Mouse (Mus musculus): ENCODE results near the gene Dpp6. TPM values are rescaled to one million over a fixed set of nuclear protein-coding genes. Genes with fewer than 3 reads are reported as not detected.

The Dpp6 gene
- polyA plus RNA-seq, 1 experiment from 2014 or later, result not detected

DNA sequence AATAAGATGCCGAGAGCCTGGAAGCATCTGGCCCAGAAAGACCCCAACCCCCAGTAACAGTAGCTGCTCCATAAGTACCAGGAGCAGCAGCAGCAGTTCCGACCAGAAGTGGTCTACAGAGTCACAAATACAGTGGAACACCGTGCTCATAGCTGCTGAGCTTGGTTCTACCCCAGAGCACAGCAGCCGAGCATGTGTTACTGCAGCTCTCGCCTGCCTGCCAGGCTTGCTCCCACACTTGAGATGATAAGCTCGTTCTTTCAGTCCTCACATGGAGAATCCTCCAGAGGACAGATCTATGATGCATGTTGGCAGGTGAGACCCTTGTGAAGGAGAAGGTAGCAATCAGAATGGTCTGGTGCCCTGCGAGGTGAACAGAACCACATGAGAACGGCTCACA lies 474.4 kb downstream of the Dpp6 start:
- no peaks in the 10 kb centered on the region for H3K36me3 ChIP-seq (ENCODE audit: inconsistent target)
- H3K27ac ChIP-seq, result no peak overlapping the region
- no peak overlapping the region for H3K4me3 ChIP-seq (ENCODE audit: inconsistent target)
- 82% methylated on average over 8 of the region's 8 CpGs for WGBS (ENCODE audit: missing documents)
- no peaks in the 10 kb centered on the region for H3K79me2 ChIP-seq (ENCODE audit: inconsistent target)

DNA sequence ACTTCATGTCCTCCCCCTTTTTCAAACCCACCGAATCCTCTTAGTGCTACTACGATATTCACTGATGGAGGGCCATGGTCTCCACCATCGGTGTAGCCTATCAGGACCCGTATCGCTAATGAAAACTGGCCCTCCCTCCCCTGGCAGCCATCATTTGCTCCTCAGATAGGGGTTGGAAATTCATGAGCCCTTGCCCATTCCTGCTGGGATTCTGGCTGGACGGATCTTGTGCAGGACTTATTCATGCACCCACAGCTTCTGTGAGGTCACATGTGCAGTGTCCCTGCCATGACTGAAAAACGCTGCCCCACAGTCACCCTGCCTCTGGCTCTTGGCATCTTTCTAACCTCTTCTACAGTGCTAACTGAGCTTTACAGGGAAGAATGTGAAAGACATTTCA lies 475.2 kb downstream of the Dpp6 start:
- 94% methylated on average over 7 of the region's 7 CpGs for WGBS (ENCODE audit: missing documents)
- Histone ChIP-seq H3K27ac (no peak overlapping the region), H3K4me3 (ENCODE audit: inconsistent target) (no peak overlapping the region), H3K36me3 (ENCODE audit: inconsistent target) (no peaks in the 10 kb centered on the region), H3K79me2 (ENCODE audit: inconsistent target) (no peaks in the 10 kb centered on the region)

DNA sequence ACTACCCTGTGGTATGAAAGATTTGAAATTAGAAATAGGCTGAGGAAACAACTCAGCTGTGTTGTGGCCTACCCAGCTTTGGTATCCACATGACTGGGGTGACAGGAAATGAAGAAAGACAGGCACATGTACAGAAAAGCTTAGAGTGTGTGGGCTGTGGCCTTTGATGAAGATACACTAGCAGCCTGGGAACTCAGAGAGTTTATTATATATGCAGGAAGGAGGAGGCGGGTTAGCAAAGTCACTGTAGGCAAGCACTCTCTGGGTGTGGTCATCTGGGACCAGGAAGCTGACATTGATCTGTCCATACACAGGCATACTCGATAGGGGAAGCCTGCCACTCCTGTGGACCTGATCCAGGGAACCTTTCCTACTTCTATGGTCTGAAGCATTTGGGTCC lies 487.1 kb downstream of the Dpp6 start:
- Histone ChIP-seq H3K4me3 (ENCODE audit: inconsistent target) (no peak overlapping the region), H3K27ac (no peak overlapping the region), H3K36me3 (ENCODE audit: inconsistent target) (no peaks in the 10 kb centered on the region), H3K79me2 (ENCODE audit: inconsistent target) (no peaks in the 10 kb centered on the region)
- WGBS (ENCODE audit: missing documents), result 37% methylated on average over 2 of the region's 2 CpGs

DNA sequence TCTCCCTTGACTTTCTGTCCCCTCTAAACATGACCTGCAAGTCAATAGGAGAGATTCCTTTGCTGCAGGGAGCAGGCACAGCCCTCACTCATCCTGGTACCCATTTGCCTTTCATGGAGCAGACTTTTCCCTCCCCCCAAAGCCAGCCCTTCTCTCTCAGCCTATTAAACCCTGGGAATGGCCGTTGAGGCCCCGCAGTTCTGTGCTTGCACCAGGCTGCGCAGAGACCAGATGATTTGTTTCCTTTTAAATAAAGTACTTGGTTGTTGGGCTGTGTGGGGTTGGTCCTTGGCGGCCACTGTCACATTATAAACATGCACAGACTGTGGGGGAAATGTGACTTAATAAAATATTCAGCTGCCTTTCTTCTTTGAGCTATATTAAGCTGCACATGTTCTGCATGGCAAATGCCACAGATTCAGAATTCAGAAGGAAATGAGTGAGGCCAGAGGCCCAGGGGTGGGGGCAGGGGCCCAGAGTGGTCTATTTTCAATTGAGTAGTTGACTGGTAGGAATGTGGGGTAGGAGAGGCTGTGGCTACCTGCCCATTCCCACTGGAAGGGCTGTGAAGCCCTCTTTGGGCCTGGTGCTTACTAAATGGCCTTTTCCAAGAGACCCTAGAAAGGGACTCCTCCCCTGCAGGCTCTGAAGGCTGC lies 489.6 kb downstream of the Dpp6 start:
- Histone ChIP-seq H3K27ac (no peak overlapping the region), H3K4me3 (ENCODE audit: inconsistent target) (no peak overlapping the region), H3K36me3 (ENCODE audit: inconsistent target) (no peaks in the 10 kb centered on the region), H3K79me2 (ENCODE audit: inconsistent target) (no peaks in the 10 kb centered on the region)
- WGBS (ENCODE audit: missing documents), result 79% methylated on average over 4 of the region's 4 CpGs

DNA sequence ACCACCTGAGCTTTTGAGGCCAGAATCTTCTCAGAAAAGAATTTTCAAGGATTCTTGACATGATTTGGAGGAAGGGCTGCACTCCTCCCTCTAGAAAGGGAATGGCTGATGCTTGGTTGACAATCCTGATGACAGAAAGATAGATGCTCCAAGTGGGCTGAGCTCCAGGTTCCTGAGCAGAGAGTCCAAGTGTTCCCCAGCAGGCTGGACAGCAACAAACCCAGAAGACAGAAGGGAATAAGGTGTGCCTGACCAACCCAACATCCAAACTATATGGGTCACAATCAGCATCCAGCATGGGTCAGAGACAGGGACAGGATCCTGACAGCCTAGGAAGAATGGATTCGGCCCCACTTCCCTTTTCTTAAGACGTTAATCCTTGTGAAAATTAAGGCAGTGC lies 493.2 kb downstream of the Dpp6 start:
- Histone ChIP-seq H3K27ac (no peak overlapping the region), H3K4me3 (ENCODE audit: inconsistent target) (no peak overlapping the region), H3K79me2 (ENCODE audit: inconsistent target) (no peaks in the 10 kb centered on the region), H3K36me3 (ENCODE audit: inconsistent target) (no peaks in the 10 kb centered on the region)
- WGBS (ENCODE audit: missing documents), result 85% methylated on average over 2 of the region's 2 CpGs

DNA sequence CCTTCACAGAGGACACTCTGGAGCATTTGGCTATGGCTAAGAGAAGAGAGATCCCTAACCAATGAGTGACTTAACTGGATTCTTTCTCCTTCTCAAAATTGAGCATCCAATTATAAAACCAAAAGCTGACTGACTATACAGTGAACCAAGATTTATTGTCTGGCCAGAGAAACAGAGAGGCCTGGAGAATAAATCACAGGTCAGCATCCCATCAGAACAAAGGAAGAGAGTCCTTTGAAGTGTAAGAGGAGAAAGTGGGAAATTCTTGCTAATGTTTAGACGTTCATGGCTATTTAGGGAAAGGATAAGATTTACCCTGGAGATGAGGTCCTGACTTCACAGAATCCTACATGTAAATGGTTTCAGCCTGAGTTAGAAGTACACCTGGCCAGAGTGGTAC lies 499.7 kb downstream of the Dpp6 start:
- WGBS (ENCODE audit: missing documents), result 38% methylated on average over 1 of the region's 1 CpGs
- H3K79me2 ChIP-seq (ENCODE audit: inconsistent target), result no peaks in the 10 kb centered on the region
- H3K4me3 ChIP-seq (ENCODE audit: inconsistent target), result no peak overlapping the region
- no peak overlapping the region for H3K27ac ChIP-seq
- no peaks in the 10 kb centered on the region for H3K36me3 ChIP-seq (ENCODE audit: inconsistent target)

DNA sequence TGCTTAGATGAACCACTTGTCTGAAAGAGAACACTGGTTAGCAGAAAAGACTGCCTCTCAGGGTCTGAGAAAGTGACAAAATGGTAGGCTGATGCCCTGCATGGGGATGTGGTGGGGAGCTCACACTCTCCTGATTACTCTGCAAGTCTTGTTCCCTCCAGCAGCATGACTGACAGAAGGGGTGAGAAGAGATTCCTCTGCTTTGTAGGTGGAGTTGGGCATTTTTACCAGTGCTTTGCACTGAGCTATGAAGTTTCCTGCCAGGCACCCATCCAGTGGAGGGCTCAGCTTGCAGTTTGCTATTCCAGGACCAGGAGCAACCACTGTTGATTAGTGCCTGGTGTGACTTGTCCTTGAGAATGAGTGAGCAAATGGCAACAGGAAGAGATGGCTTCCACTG lies 500.3 kb downstream of the Dpp6 start:
- no peaks in the 10 kb centered on the region for H3K36me3 ChIP-seq (ENCODE audit: inconsistent target)
- H3K4me3 ChIP-seq (ENCODE audit: inconsistent target), result no peak overlapping the region
- H3K27ac ChIP-seq, result no peak overlapping the region
- no peaks in the 10 kb centered on the region for H3K79me2 ChIP-seq (ENCODE audit: inconsistent target)

DNA sequence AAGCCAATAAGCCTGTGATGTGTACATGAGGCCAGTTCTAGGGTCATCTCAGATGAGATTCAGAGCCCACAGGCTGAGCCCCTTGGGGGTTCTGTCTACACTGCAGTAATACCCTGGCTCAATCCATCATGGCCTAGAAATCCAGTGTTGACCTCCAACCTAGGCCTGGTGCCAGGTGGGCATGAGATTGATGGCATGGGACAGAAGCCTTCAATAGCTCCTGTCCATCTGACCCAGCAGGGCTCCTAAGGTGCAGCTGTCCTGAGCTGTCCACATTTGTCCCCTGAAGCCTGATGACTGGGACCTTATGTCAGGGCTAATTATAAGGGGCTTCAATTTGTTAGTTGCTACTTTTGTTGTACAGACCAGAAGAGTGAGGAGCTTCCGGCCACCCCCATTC lies 500.8 kb downstream of the Dpp6 start:
- Histone ChIP-seq H3K79me2 (ENCODE audit: inconsistent target) (no peaks in the 10 kb centered on the region), H3K36me3 (ENCODE audit: inconsistent target) (no peaks in the 10 kb centered on the region), H3K27ac (no peak overlapping the region), H3K4me3 (ENCODE audit: inconsistent target) (no peak overlapping the region)
- 100% methylated on average over 1 of the region's 1 CpGs for WGBS (ENCODE audit: missing documents)

DNA sequence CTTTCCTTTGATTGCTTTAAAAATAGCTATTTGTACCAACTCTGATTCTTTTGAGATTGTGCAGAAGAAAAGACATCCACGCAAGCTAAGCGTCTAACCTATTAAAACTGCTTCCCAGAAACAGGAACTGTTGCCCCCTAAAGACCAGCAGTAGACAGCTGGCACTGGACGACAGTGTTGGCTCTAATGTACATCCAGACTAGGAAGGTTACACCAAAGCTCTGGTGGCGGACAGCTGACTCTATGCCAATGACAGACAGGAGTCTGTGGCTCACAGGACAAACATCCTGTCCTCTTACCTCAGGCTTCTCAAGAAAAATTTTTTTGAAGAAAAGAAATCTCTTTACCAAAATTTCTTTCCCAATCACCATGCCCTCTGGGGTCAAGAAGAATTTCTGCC lies 502.7 kb downstream of the Dpp6 start:
- Histone ChIP-seq H3K27ac (no peak overlapping the region), H3K4me3 (ENCODE audit: inconsistent target) (no peak overlapping the region), H3K79me2 (ENCODE audit: inconsistent target) (no peaks in the 10 kb centered on the region), H3K36me3 (ENCODE audit: inconsistent target) (no peaks in the 10 kb centered on the region)
- 81% methylated on average over 4 of the region's 4 CpGs for WGBS (ENCODE audit: missing documents)

DNA sequence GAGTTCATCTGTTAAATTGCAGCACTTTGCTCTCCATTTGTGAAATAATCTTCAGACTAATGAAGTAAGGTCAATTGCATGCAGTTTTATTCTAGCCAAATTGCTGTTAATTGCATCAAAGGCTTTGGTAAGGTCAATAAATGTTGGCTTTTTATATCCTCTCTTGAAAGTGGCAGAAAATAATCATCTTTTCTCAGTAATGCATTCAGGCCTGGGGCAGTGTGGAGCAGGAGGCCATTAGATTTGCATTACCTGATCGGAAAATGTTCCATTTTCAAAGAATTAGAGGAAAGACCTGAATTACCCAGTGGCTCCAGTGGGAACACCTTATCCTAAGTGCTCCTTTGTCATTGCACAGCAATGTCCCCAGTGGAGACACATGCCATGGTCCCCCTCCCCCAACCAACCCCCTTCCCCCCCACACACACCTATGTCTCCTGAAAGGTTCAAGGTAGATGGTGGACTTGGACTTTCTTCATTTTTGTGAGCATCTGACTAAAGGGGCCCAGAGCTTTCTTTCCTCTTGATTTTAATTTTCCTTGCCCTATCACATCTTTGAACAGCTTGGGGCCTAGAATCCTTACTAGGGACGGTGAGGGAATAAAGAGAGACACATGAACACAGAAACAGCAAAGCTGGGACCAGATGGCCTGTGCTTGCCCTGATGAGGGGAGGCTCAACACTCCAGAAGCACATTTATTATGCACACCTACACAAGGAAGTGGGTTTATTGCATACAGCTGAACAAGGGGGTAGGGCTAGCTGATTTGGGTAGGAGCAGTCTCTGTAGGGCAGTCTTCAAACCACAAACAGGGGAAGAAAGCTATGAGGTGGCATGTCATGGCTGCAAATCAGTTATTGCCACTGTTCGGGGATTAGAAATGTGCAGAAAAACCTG lies 506.1 kb downstream of the Dpp6 start:
- H3K79me2 ChIP-seq (ENCODE audit: inconsistent target), result no peaks in the 10 kb centered on the region
- no peak overlapping the region for H3K4me3 ChIP-seq (ENCODE audit: inconsistent target)
- H3K27ac ChIP-seq, result no peak overlapping the region
- H3K36me3 ChIP-seq (ENCODE audit: inconsistent target), result no peaks in the 10 kb centered on the region
- WGBS (ENCODE audit: missing documents), result 85% methylated on average over 3 of the region's 3 CpGs

DNA sequence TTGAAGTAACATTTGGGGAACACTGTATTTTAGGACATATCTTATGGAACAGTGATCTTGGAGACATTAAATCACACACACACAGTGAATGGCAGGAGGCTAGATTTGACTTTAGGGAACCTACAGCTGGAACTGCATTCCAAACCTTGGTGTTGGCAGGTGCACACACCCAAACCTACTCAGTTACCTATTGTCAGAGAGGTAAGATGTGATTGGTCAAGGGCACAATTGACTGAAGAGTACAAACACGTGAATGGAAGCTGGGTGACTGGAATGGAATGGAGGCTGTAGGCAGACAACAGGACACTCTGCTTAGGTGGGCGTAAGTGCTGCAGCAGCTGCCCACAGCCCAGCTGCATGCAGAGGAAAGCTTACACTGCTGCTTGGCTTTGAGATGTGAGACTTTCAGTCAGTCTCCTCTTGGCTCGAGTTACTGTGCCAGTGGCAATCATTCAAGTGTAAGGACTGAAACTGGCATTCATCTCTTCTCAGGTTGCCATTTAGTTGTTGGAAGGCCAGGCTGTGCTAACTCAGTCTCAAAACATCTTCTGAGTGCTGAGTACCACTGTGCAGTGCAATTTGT lies 507.4 kb downstream of the Dpp6 start:
- WGBS (ENCODE audit: missing documents), result 84% methylated on average over 3 of the region's 3 CpGs

DNA sequence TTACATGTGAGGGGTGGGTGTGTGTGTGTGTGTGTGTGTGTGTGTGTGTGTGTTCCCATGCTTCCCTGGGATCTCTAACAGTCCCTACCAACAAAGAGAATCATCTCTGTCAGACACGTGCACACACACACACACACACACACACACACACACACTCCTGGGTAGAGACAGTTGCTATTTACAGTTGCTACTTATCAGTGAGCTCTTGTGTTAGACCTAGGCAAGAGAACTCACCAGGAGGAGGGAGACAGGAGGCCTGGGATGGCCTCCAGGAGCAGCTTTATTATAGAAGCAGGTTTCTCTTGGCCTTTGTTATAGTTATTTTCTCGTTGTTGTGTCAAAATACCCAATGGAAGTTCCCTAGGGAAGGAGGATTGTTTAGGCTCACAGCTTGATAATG lies 519.7 kb downstream of the Dpp6 start:
- Histone ChIP-seq H3K27ac (no peak overlapping the region), H3K4me3 (ENCODE audit: inconsistent target) (no peak overlapping the region), H3K36me3 (ENCODE audit: inconsistent target) (no peaks in the 10 kb centered on the region), H3K79me2 (ENCODE audit: inconsistent target) (no peaks in the 10 kb centered on the region)
- 89% methylated on average over 2 of the region's 2 CpGs for WGBS (ENCODE audit: missing documents)

More for the DNA sequence above, 507.4 kb downstream of the Dpp6 start:
- no peaks in the 10 kb centered on the region for H3K79me2 ChIP-seq (ENCODE audit: inconsistent target)
- H3K4me3 ChIP-seq (ENCODE audit: inconsistent target), result no peak overlapping the region
- no peak overlapping the region for H3K27ac ChIP-seq
- H3K36me3 ChIP-seq (ENCODE audit: inconsistent target), result no peaks in the 10 kb centered on the region

DNA sequence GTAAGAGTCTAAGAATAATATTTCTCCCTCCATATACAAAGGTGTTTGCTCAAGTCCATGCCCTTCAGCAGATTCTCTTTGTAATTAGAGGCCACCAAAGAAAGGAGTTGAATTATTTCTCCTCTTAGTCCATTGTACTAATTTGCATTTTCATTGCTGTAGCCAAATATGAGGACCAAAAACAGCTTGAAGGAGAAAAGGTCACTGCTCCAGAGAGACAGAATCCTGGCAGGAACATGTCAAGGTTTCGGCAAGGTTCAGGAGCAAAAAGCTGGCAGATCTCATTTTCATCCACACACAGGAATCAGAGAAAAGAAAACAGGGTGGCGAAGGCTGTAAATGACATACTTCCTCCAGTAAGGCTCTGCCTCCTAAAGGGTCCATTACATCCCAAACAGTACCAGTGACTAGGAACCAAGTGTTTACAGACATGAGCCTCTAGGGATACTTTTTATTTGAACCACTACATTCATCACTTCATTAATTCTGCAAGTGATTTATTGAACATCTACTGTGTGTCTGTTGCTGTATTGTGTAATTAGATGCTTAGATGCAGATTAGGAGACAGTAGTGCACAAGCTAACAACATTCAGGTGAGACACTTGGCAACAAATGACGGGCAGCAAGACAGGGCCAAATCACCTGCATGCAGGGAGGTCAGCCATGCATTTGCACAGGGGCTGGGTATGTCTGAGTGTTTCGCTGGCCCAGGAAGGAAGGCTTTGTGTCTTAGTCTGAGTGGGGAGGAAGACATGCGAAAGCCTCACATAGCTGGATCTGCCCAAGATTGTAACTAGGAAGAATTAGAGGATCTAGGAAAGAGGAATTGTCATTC lies 522.4 kb downstream of the Dpp6 start:
- Histone ChIP-seq H3K4me3 (ENCODE audit: inconsistent target) (no peak overlapping the region), H3K36me3 (ENCODE audit: inconsistent target) (no peaks in the 10 kb centered on the region), H3K27ac (no peak overlapping the region), H3K79me2 (ENCODE audit: inconsistent target) (no peaks in the 10 kb centered on the region)
- WGBS (ENCODE audit: missing documents), result 91% methylated on average over 5 of the region's 5 CpGs

DNA sequence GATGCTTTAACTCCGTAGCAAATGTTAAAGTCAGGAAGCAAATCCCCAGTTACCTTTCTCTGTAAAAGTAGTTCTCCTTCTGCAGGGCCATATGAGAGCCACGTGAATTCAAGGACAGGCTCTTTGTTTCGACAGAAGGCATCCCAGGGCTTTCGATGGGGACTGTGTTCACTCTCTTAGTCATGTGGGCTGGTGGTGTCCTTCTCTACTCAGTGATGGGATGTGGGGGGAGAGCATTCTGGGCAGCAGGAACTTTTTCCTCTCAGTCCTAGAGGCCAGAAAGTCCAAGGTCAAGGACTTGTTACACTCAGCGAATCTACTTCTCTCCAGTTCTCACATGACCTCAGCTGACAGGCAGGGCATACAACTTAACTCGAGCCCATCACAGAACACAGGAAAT lies 525.3 kb downstream of the Dpp6 start:
- H3K27ac ChIP-seq, result no peak overlapping the region
- H3K36me3 ChIP-seq (ENCODE audit: inconsistent target), result no peaks in the 10 kb centered on the region
- no peak overlapping the region for H3K4me3 ChIP-seq (ENCODE audit: inconsistent target)
- H3K79me2 ChIP-seq (ENCODE audit: inconsistent target), result no peaks in the 10 kb centered on the region
- 68% methylated on average over 6 of the region's 6 CpGs for WGBS (ENCODE audit: missing documents)
